Mouse (Mus musculus) gastrocnemius, postnatal 4 days (tissue): Measurements from ENCODE around the gene Tmprss11d. TPM values are rescaled to one million over a fixed set of nuclear protein-coding genes. Genes with fewer than 3 reads are reported as not detected.
"Not testable (repeated sequence)": the region's sequence is repeated elsewhere in the genome, so short reads cannot be mapped to it uniquely, and the experiment has no call there.

Source experiments
- DNase-seq, 2 experiments: peaks; one replicate each; pipeline ENCODE4 v3.0.0; 2021 to 2022; ENCODE audit warnings: low spot score in 2 of 2, mixed read lengths in 2 of 2
- long read RNA-seq, 2 experiments: library from polyadenylated mRNA; stranded (forward); transcript quantifications; one replicate each; pipeline ENCODE4 v2.0.0; 2021
- total RNA-seq, 2 experiments: library from RNA; stranded (reverse); gene quantifications; 2 replicates each; pipeline ENCODE4 v1.2.3; 2021

Tmprss11d gene
- not detected for total RNA-seq
- long read RNA-seq, experiment 1, partial matches to known transcripts = 0 of 1 reads
- long read RNA-seq, experiment 1, other reads (novel, unspliced or antisense) = 1 of 1 reads
- long read RNA-seq, experiment 2 = 0 reads

- DNase-seq = no peak
Measured at GRCm38 (mm10) chr5:86373320-86373719, at the start of gene Tmprss11d. Tmprss11d (minus strand) TSS chr5:86373420.

GRCm38 (mm10) chr5:86421323-86422028 is 48.3 kb upstream of the Tmprss11d start:
- DNase-seq = no peak

- DNase-seq = no peak
Measured at GRCm38 (mm10) chr5:86419494-86419893, 46.3 kb upstream of the Tmprss11d start.

- DNase-seq = no peak
Measured at GRCm38 (mm10) chr5:86414280-86414679, 41.1 kb upstream of the Tmprss11d start.

GRCm38 (mm10) chr5:86410815-86411214 is 37.6 kb upstream of the Tmprss11d start:
- DNase-seq = no peak

GRCm38 (mm10) chr5:86407941-86408340 is 34.7 kb upstream of the Tmprss11d start:
- no peak for DNase-seq

- no peak for DNase-seq
Measured at GRCm38 (mm10) chr5:86407191-86407590, 34.0 kb upstream of the Tmprss11d start.

- DNase-seq = no peak
Measured at GRCm38 (mm10) chr5:86359412-86359985, 13.7 kb downstream of the Tmprss11d start.

- no peak for DNase-seq
Measured at GRCm38 (mm10) chr5:86352966-86353365, 20.3 kb downstream of the Tmprss11d start.

GRCm38 (mm10) chr5:86318018-86318956 is 54.9 kb downstream of the Tmprss11d start:
- DNase-seq = not testable (repeated sequence)

- DNase-seq = peak in 1 of 2 experiments; percentile 10
Measured at GRCm38 (mm10) chr5:86306116-86306515, 67.1 kb downstream of the Tmprss11d start.

- DNase-seq = no peak
Measured at GRCm38 (mm10) chr5:86303877-86304276, 69.3 kb downstream of the Tmprss11d start.

- no peak for DNase-seq
Measured at GRCm38 (mm10) chr5:86289208-86289607, 84.0 kb downstream of the Tmprss11d start, which contains the start of gene Tmprss11c. Tmprss11c (minus strand) TSS chr5:86289308.

Other genes with a start within 250 kb of the Tmprss11d start
- 10 to 100 TPM; 10.5 to 11.4 TPM for gene Uba6, start 200.6 kb downstream of the Tmprss11d start, total RNA-seq
- gene Gnrhr, start 175.5 kb downstream of the Tmprss11d start, total RNA-seq = not detected
- not detected for gene Tmprss11c, start 84.1 kb downstream of the Tmprss11d start, total RNA-seq
- gene Tmprss11a, start 95.6 kb upstream of the Tmprss11d start, total RNA-seq = not detected
- gene Tmprss11g, start 145.2 kb upstream of the Tmprss11d start, total RNA-seq = not detected